Mouse (Mus musculus): ENCODE measurements around the gene Sipa1. TPM values are rescaled to one million over a fixed set of nuclear protein-coding genes. Genes with fewer than 3 reads are reported as not detected.

The Sipa1 gene
- polyA plus RNA-seq, 1 experiment: 134 TPM

DNA sequence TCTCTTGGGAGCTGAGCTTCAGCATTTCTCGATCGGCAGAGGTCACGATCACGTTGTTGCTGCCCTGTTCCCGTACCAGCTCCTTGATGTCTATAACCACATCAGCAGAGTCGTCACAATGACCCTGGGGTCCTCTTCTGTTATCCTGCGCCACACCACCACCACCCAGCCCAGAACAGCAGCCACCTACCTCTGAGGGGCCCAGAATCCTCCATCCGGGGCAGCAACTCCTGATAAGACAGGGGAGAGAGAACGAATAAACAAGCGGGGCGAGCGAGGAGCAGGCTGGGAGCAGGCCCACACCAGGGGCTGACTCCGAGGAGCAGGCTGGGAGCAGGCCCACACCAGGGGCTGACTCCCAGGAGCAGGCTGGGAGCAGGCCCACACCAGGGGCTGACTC lies 22.9 kb upstream of the Sipa1 start:
- Histone ChIP-seq H3K4me3 (replicated peaks) (no peak overlapping the region), H3K27me3 (replicated peaks) (no peaks in the 10 kb centered on the region), H3K36me3 (replicated peaks; ENCODE audit: low read length) (peaks cover 70% of the 10 kb centered on the region), H3K4me1 (peaks cover 36% of the 10 kb centered on the region), H3K9me3 (no peaks in the 10 kb centered on the region)
- TF ChIP-seq FLI1 (IDR thresholded peaks at IDR 0.05; ENCODE audit: low read length): no peak
- TF ChIP-seq GATA1 (IDR thresholded peaks at IDR 0.05; ENCODE audit: borderline replicate concordance, low read length): no peak

DNA sequence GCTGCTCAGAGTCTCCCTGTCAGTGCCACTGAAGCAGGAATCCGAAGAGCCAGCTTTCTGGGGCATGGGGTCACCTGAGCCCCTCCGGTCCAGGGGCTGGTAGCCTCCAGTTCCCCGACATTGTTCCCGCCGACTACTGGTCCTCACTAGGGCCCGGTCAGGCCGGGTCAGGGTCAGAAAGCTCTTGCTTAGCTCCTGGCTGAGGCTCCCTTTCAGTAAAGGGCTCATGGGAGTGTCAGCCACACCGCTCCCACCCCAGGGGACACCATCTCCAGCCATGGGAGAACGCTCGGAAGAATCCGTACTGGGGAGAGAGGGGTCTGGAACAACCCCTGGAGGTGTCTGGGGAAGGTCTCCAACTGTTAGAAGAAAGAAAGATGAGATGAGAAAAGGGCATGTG lies 22.4 kb upstream of the Sipa1 start:
- H3K4me3 ChIP-seq (replicated peaks): no peak overlapping the region
- H3K36me3 ChIP-seq (replicated peaks; ENCODE audit: low read length): peaks cover 70% of the 10 kb centered on the region
- no peaks in the 10 kb centered on the region for H3K27me3 ChIP-seq (replicated peaks)
- no peaks in the 10 kb centered on the region for H3K9me3 ChIP-seq
- TF ChIP-seq FLI1 (IDR thresholded peaks at IDR 0.05; ENCODE audit: low read length): no peak
- no peak for TF ChIP-seq GATA1 (IDR thresholded peaks at IDR 0.05; ENCODE audit: borderline replicate concordance, low read length)
- peaks cover 33% of the 10 kb centered on the region for H3K4me1 ChIP-seq

DNA sequence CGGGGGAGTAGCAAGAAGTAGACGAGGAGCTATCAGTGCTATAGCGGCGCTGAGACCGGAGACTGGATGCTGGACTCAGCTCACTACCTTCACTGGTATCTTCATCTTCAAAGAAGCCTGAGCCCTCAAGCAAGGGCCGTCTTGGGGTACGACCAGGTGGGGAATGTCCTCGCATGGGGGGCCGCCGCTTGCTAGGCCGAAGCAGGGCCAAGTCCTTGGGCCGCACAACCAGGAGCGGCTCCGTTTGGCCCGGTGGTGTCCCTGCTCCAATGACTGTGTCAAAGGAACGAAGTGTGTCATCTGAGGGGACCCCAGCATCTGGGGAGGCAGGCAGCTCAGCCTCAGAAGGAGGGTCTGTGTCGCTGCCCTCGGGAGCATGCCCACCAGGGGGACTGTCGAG lies 21.9 kb upstream of the Sipa1 start:
- Histone ChIP-seq H3K27me3 (replicated peaks) (no peaks in the 10 kb centered on the region), H3K4me1 (peaks cover 33% of the 10 kb centered on the region), H3K9me3 (no peaks in the 10 kb centered on the region), H3K4me3 (replicated peaks) (no peak overlapping the region), H3K36me3 (replicated peaks; ENCODE audit: low read length) (peaks cover 70% of the 10 kb centered on the region)
- no peak for TF ChIP-seq FLI1 (IDR thresholded peaks at IDR 0.05; ENCODE audit: low read length)
- no peak for TF ChIP-seq GATA1 (IDR thresholded peaks at IDR 0.05; ENCODE audit: borderline replicate concordance, low read length)

DNA sequence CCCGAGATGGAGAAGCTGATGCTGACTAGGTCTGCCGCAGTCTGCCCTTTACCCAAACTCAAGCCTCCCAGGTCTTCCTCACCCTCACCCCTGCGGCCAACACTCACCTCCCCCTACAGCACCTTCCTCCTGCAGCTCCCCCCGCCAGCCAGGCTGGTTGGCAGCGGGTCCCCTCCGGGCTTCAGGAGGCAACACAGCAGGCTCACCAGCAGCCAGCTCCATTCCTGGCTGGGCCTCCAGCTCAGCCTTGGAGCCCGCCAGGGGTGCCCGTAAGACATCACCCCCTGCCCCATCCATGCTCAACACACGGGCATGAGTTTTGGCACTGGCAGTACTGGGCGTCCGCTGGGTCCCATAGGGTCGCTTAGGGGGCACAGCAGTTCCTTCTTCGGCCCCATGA lies 21.5 kb upstream of the Sipa1 start:
- Histone ChIP-seq H3K4me3 (replicated peaks) (no peak overlapping the region), H3K9me3 (no peaks in the 10 kb centered on the region), H3K36me3 (replicated peaks; ENCODE audit: low read length) (peaks cover 73% of the 10 kb centered on the region), H3K27me3 (replicated peaks) (no peaks in the 10 kb centered on the region), H3K4me1 (peaks cover 33% of the 10 kb centered on the region)
- TF ChIP-seq GATA1 (IDR thresholded peaks at IDR 0.05; ENCODE audit: borderline replicate concordance, low read length) (no peak), FLI1 (IDR thresholded peaks at IDR 0.05; ENCODE audit: low read length) (no peak)

DNA sequence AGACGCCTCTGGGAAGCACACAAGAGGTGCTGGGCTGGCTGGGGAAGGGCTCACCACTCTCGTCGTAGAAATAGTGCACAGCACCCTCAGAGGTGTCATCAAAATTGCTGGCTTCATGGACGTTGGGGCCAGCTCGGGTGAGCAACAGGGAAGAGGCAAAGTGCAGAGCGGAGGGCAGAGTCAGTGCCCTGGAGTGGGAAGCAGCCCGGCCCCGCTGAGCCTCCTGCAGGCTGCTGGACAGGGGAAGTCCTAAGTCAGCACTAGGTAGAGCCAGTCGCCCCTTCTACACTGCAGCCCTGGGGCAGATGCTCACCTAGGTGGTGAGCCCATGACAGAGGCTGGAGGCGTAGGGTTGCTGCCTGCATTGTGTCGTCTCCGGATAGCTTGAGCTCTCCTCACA lies 20.7 kb upstream of the Sipa1 start:
- H3K36me3 ChIP-seq (replicated peaks; ENCODE audit: low read length): peaks cover 80% of the 10 kb centered on the region
- H3K27me3 ChIP-seq (replicated peaks): no peaks in the 10 kb centered on the region
- TF ChIP-seq FLI1 (IDR thresholded peaks at IDR 0.05; ENCODE audit: low read length) (no peak), GATA1 (IDR thresholded peaks at IDR 0.05; ENCODE audit: borderline replicate concordance, low read length) (no peak)
- H3K9me3 ChIP-seq: no peaks in the 10 kb centered on the region
- H3K4me1 ChIP-seq: peaks cover 36% of the 10 kb centered on the region
- H3K4me3 ChIP-seq (replicated peaks): no peak overlapping the region

DNA sequence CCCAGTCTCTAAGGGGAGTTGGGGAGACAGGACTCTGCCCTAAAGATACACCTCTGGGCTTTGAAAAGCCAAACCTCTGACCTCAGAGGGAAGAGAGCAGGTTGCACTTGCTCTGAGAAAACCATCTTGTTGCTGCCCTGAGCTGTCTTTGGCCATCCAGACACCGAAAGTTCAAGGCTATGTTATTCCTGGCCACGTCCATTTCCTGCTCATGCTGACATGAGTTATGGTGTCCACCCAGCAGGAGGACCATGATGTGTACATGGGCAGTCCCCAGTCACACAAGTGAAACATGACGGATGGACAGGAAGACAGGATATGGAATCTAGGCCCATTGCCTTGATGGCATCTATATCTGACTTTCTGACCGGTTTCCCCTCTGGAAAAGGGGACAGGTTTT lies 16.9 kb upstream of the Sipa1 start:
- Histone ChIP-seq H3K4me3 (replicated peaks) (no peak overlapping the region), H3K27me3 (replicated peaks) (no peaks in the 10 kb centered on the region), H3K9me3 (no peaks in the 10 kb centered on the region), H3K4me1 (peaks cover 28% of the 10 kb centered on the region), H3K36me3 (replicated peaks; ENCODE audit: low read length) (peaks cover 95% of the 10 kb centered on the region)
- no peak for TF ChIP-seq GATA1 (IDR thresholded peaks at IDR 0.05; ENCODE audit: borderline replicate concordance, low read length)
- no peak for TF ChIP-seq FLI1 (IDR thresholded peaks at IDR 0.05; ENCODE audit: low read length)

DNA sequence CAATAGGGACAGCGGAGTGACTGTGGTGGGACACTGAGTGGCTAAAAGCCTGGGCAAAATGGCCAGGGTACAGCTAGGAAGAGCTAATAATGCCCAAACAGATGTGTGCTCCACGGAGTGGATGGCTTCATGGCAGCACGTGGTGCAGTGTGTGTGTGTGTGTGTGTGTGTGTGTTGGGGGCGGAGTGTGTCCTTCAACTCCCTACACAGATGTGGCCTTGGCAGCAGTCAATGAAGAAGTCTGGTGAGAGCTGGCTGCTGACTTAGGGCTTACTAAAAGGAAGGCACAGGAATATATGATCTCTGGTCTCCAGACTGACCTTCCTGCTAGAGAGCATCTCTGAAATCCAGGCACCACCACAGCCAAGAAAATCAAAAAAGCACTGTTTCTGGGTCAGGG lies 4.9 kb upstream of the Sipa1 start:
- Histone ChIP-seq H3K36me3 (replicated peaks; ENCODE audit: low read length) (peaks cover 91% of the 10 kb centered on the region), H3K4me1 (peaks cover 52% of the 10 kb centered on the region), H3K27me3 (replicated peaks) (no peaks in the 10 kb centered on the region), H3K9me3 (no peaks in the 10 kb centered on the region), H3K4me3 (replicated peaks) (no peak overlapping the region)
- TF ChIP-seq GATA1 (IDR thresholded peaks at IDR 0.05; ENCODE audit: borderline replicate concordance, low read length) (no peak), FLI1 (IDR thresholded peaks at IDR 0.05; ENCODE audit: low read length) (no peak)

DNA sequence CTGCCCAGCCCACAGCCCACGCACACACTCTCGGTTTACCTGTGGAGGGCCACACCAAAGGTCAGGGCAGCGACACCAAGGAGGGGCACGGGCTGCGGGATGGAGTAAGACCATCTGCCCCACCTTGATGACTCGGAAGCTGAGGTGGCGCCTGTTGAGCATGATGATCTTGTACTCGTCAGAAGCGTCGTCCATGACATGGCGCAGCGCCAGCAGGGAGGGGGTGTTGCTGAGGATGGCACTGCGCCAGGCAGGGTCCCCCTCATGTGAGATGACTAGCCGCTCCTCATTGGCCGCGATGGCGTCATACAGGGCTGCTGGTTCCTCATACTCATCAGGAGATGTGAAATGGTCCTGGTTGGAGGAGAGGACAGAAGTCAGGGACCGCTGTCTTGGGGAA lies 2.9 kb upstream of the Sipa1 start:
- Histone ChIP-seq H3K36me3 (replicated peaks; ENCODE audit: low read length) (peaks cover 80% of the 10 kb centered on the region), H3K27me3 (replicated peaks) (no peaks in the 10 kb centered on the region), H3K4me3 (replicated peaks) (peak overlapping the region; percentile 15), H3K9me3 (no peaks in the 10 kb centered on the region), H3K4me1 (peaks cover 66% of the 10 kb centered on the region)
- TF ChIP-seq GATA1 (IDR thresholded peaks at IDR 0.05; ENCODE audit: borderline replicate concordance, low read length) (no peak), FLI1 (IDR thresholded peaks at IDR 0.05; ENCODE audit: low read length) (no peak)

DNA sequence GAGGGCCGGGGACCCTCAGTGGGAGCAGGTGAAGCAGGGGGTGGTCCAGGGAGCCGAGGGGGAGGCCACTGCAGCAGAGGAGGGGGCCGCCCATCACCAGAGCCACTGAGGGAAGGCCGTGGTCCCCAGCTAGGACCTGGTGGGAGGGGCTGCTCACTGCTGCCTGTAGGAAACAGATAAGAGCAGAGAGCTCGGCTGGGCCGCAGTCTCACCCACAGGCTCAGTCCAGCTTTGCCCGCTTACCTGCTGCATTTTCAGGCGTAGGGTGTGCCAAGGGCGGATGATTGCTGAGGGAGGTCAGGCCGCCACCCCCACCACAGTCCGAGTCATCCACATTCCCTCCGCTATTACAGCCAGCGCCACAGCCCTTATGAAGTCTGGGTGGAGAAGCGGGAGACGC lies 2.0 kb upstream of the Sipa1 start:
- Histone ChIP-seq H3K36me3 (replicated peaks; ENCODE audit: low read length) (peaks cover 78% of the 10 kb centered on the region), H3K9me3 (no peaks in the 10 kb centered on the region), H3K27me3 (replicated peaks) (no peaks in the 10 kb centered on the region), H3K4me1 (peaks cover 74% of the 10 kb centered on the region), H3K4me3 (replicated peaks) (peak overlapping the region; percentile 79)
- no peak for TF ChIP-seq FLI1 (IDR thresholded peaks at IDR 0.05; ENCODE audit: low read length)
- TF ChIP-seq GATA1 (IDR thresholded peaks at IDR 0.05; ENCODE audit: borderline replicate concordance, low read length): no peak

DNA sequence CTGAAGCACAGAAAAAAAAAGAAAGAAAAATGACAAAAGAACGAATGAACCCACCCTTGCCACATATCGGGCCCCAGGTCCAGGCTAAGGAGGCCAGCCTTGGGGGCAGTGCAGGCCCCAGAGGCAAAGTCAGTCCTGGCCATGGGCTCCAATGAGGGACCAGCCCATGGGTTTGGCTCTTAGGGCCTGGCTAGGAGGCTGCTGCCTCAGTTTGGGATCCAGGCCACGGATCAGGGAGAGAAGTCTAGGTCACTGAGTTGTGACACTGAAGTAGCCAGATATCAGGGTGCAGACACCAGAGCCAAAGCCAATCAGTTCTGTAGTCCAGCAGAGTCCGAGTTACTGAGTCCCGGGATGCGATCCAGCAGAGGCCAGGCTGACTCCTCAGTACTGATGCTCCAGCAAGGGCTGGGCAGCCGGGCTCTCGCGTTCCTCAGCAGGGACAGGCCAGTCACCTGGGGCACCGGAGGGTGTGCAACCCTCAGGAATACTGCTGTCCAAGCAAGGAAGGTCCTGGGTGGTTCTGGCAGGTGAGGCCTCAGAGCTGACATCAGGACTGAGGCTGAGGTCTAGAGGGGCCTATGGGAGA lies 1.3 kb upstream of the Sipa1 start:
- no peaks in the 10 kb centered on the region for H3K9me3 ChIP-seq
- H3K36me3 ChIP-seq (replicated peaks; ENCODE audit: low read length): peaks cover 78% of the 10 kb centered on the region
- TF ChIP-seq FLI1 (IDR thresholded peaks at IDR 0.05; ENCODE audit: low read length) (no peak), GATA1 (IDR thresholded peaks at IDR 0.05; ENCODE audit: borderline replicate concordance, low read length) (no peak)
- H3K4me1 ChIP-seq: peaks cover 81% of the 10 kb centered on the region
- H3K27me3 ChIP-seq (replicated peaks): no peaks in the 10 kb centered on the region
- H3K4me3 ChIP-seq (replicated peaks): no peak overlapping the region

DNA sequence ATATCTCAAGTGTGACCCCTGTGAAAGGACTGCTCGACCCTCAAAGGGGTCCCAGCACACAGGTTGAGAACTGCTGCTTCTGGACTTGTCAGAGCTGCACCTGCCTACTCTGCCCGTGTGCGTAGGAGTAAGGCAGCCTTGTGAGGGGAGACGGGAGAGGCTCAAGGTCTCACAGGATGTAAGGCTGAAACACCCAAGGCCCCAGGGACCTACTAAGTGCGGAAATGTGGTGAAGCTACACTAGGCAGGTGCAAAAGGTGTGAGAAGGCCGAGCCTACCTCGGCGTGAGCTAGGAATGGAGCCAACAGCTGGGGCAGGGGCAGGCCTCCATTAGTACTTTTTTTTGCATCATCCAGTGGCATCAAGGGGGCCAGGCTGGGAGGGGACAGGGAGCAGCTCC lies 1.2 kb downstream of the Sipa1 start:
- peaks cover 77% of the 10 kb centered on the region for H3K36me3 ChIP-seq (replicated peaks; ENCODE audit: low read length)
- H3K9me3 ChIP-seq: no peaks in the 10 kb centered on the region
- no peaks in the 10 kb centered on the region for H3K27me3 ChIP-seq (replicated peaks)
- H3K4me3 ChIP-seq (replicated peaks): peak overlapping the region; percentile 98
- no peak for TF ChIP-seq FLI1 (IDR thresholded peaks at IDR 0.05; ENCODE audit: low read length)
- no peak for TF ChIP-seq GATA1 (IDR thresholded peaks at IDR 0.05; ENCODE audit: borderline replicate concordance, low read length)
- H3K4me1 ChIP-seq: peaks cover 91% of the 10 kb centered on the region
